Mouse (Mus musculus) left cerebral cortex, adult 2 months (tissue): ENCODE measurements around the gene Gnb3. TPM values are rescaled to one million over a fixed set of nuclear protein-coding genes. Genes with fewer than 3 reads are reported as not detected.
"Not testable (repeated sequence)": the region's sequence is repeated elsewhere in the genome, so short reads cannot be mapped to it uniquely, and the experiment has no call there.

Experiments used
- DNase-seq, 2 experiments: peaks; one replicate each; pipeline ENCODE4 v3.0.0; 2021 to 2022; ENCODE audit warnings: low spot score in 2 of 2, mixed read lengths in 1 of 2; ENCODE audit errors: extremely low spot score in 1 of 2
- H3K27ac ChIP-seq: fragments of 200-600 bp; 2 replicates; pipeline ENCODE4 v1.8.1; 2022
- H3K4me3 ChIP-seq: fragments of 200-600 bp; 2 replicates; pipeline ENCODE4 v1.8.1; 2022
- CTCF ChIP-seq: fragments of 200-600 bp; IDR thresholded peaks from 2 replicates; pipeline ENCODE4 v1.8.1; 2022; ENCODE audit warnings: antibody characterized with exemption, mild to moderate bottlenecking, moderate library complexity
- intact Hi-C: fragments of 180-260 bp; cut with DNase I; formaldehyde crosslinking; loops from one replicate; pipeline ENCODE4 v1.15.1; 2025
- total RNA-seq, 2 experiments: library from RNA; stranded (reverse); gene quantifications; 2 replicates each; pipeline ENCODE4 v1.2.3; 2021

Gnb3 gene
- total RNA-seq, 2 experiments from 2014 or later, result not detected

DNA sequence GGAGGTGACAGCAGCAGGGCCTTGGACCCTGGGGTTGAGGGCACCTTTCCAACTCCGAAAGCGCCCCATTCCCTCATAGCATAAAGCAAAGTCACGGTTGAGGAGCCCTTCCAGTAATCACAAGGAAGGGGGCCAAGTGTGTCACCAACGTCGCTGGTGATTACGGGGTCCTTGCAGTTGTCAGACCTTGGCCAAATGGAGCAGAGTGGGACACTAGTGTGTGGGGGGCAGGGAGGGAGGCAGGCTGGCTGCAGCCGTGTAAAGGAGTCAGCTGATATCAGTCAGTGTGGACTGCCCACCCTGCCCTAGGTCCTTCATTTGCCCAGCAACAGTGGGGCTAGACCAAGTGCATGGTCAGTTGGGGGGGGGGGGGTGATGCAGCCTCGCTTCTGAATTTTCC is 25.6 kb downstream of the Gnb3 start:
- peak overlapping the region; percentile 90 for H3K4me3 ChIP-seq
- H3K27ac ChIP-seq, result peak overlapping the region; percentile 95
- DNase-seq, result no peak
- TF ChIP-seq CTCF, result no peak
- intact Hi-C loops, result loop anchor here (1.0 kb wide), 1 partner anchor 14 kb away; no protein-coding TSS in a partner anchor

DNA sequence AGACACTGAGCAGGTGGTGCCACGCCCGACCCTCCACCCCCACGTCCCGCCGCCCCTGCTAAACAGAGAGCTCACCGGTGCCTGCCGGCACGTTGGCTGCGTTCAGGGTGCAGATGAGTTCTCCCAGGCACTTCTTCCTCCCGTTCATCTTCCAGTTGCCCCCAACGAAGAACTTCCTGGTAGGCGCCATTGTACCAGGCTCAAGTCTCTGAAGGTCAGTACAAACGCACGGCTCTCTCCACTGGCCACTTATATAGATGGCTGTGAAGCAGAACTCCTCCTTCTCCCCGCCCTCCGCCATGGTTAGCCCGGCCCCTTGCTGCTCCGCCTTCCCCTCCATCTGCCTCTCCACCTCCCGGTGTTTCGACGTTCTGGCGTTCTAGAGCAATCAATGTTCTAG is 26.1 kb downstream of the Gnb3 start, which contains the start of gene Tpi1:
Tpi1 (minus strand) TSS at position 364 of the 400 bp plus-strand sequence.
- intact Hi-C loops, result loop anchor here (1.0 kb wide), 1 partner anchor 14 kb away; no protein-coding TSS in a partner anchor
- Histone ChIP-seq H3K27ac (peak within 1 kb of the TSS; percentile 95), H3K4me3 (peak within 1 kb of the TSS; percentile 90)
- peak; percentile 85 to 89 for DNase-seq
- TF ChIP-seq CTCF, result no peak

DNA sequence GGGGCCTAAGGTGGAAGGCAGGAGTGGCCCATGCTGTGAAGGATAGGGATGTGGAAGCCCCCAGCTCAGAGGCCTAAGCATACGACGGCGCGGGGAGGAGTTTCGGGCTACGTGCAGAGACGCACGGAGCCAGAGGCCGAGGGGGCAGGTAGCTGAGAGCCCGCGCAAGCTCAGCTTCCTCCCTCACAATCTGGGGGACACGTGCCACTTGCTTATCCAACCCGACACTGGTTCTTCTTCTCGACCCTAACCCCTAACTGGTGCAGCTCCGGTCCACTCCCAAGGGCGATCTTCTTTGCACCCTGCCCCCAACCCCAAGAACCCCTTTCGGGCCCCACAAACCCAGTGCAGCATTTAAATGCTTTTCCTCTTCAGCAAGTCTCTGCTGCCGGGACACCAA is 26.6 kb downstream of the Gnb3 start:
- DNase-seq, result peak; percentile 70 to 74
- peak overlapping the region; percentile 95 for H3K27ac ChIP-seq
- intact Hi-C loops, result no loop called here
- peak overlapping the region; percentile 90 for H3K4me3 ChIP-seq
- no peak for TF ChIP-seq CTCF

DNA sequence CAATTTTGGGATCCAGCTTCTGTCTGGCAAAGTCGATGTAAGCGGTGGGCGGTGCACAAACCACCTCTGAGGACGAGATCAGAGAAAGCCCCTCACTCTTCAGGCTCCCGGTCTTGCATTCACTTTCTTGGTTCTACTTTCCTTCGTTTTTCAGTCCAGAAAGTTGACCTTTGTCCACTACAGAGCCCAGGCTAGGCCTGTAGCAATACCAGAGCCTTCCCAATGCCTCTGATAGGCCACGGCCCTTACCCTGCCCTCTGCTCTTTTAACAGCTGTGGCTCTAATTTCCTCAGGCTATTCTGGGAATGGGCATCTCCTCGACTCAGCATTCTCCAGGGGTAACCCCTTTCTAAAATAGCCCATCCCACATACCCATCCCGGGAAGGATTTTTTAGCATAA is 27.2 kb downstream of the Gnb3 start:
- DNase-seq, result no peak
- no peak for TF ChIP-seq CTCF
- Histone ChIP-seq H3K4me3 (peak overlapping the region; percentile 90), H3K27ac (peak overlapping the region; percentile 95)
- intact Hi-C loops, result no loop called here

DNA sequence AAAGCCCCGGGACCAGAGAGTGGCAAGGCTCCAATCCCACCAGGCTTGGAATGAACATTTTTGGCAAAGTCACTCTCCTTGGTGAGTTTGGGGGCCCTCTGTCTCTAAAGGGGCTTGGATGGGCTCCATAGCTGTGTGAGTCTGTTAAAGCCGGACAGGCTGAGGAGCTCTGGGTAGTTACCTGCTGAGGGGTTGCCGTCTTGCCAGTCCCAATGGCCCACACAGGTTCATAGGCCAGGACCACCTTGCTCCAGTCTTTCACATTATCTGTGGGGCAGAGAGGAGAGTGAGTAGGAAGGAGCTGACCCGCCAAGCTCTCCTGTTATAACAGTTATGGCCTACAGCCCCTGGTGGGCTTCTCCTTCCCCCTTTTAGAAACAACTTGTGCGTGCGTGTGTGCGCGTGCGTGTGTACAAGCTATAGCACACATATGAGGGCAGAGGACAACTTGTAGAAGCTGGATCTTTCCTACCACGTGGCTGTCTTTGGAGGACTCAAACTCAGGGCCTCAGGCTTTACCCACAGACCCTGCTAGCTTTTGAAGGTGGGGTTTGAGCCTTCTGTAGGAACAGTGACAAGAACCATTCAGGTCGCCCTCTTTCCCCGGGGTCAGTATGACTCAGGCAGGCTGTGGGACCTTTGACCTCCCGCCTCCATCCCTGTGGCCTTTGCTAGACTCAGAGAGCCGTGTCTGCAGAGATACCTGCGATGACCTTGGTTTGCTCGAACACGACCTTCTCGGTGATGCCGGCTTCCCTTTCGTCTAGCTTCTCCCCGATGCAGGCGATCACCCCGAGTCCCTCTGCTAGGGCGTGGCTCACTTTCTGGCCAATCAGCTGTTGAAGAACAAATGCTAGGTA is 28.1 kb downstream of the Gnb3 start:
- no peak for DNase-seq
- intact Hi-C loops, result no loop called here
- peak overlapping the region; percentile 90 for H3K4me3 ChIP-seq
- H3K27ac ChIP-seq, result no peak overlapping the region; the same call in 1 of the 2 replicates
- TF ChIP-seq CTCF, result no peak

DNA sequence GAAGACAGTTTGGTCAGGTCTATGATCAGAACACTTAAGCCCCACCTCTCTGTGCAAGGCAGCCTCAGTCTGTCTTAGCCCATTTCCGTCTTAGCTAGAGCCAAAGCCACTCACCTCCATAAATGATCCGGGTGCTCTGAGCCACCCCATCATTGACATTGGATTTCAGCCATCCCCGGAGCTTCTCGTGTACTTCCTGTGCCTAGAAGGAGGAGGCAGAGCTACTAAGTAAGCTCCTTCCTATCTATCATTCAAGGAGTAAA is 28.7 kb downstream of the Gnb3 start:
- DNase-seq, result no peak
- intact Hi-C loops, result no loop called here
- Histone ChIP-seq H3K27ac (no peak overlapping the region), H3K4me3 (no peak overlapping the region)
- no peak for TF ChIP-seq CTCF

DNA sequence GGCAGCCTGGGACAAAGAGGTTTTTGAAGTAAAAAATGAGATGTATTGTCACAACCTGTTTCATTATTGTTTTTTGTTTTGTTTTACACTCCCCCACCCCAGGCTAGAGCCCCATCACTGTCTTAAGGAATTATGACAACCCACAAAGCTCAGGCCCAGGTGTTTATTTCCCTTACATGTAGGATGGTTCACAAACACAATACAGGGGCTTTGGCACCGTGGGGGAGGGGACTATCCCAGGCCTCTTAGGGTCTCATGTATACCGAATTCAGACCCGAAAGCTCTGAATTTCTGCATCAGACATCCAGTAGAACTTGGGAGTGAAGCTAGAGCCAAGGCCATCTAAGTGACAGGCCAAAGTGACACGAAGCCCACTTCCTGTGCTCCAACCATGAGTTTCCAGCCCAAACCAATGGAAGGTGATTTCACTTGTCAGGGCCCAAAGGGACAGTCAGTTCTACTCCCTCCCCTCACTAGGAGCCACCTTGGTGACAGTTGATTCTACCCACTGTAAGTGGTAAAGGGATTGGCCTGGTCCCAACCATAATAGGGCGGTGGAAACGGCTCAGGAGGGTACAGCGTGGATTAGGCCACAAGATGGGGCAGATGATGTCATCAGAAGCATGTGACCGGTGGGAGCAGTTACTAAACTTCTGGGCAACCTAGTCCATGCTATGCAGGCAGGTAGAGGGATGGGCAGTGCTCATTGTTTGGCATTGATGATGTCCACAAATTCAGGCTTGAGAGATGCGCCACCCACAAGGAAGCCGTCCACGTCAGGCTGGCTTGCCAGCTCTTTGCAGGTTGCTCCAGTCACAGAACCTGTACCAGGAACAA is 29.3 kb downstream of the Gnb3 start:
- intact Hi-C loops, H3K27ac ChIP-seq, DNase-seq, H3K4me3 ChIP-seq: not testable (repeated sequence)

DNA sequence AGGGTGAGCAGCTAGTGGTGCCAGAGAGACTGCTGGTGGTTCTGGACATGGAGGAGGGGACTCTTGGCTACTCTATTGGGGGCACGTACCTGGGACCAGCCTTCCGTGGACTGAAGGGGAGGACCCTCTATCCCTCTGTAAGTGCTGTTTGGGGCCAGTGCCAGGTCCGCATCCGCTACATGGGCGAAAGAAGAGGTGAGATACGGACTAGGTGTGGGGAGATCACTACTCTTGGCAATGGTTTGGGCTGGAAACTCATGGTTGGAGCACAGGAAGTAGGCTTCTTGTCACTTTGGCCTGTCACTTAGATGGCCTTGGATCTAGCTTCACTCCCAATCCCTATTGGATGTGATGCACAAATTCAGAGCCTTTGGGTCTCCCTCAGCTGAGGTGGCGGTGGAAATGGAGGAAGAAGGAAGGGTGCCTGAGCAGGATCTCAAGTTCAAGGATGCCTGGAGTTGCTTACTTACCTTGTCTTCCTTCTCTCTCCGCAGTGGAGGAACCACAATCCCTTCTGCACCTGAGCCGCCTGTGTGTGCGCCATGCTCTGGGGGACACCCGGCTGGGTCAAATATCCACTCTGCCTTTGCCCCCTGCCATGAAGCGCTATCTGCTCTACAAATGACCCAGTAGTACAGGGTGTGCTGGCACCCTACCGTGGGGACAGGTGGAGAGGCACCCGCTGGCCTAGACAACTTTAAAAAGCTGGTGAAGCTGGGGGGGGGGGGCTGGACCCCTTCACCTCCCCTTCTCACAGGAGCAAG is 30.1 kb downstream of the Gnb3 start:
- Histone ChIP-seq H3K27ac (no peak overlapping the region), H3K4me3 (peak overlapping the region; percentile 53)
- DNase-seq, result no peak
- intact Hi-C loops, result loop anchor here (1.0 kb wide), 1 partner anchor 41 kb away; the partner anchor contains the start of gene Eno2
- no peak for TF ChIP-seq CTCF

DNA sequence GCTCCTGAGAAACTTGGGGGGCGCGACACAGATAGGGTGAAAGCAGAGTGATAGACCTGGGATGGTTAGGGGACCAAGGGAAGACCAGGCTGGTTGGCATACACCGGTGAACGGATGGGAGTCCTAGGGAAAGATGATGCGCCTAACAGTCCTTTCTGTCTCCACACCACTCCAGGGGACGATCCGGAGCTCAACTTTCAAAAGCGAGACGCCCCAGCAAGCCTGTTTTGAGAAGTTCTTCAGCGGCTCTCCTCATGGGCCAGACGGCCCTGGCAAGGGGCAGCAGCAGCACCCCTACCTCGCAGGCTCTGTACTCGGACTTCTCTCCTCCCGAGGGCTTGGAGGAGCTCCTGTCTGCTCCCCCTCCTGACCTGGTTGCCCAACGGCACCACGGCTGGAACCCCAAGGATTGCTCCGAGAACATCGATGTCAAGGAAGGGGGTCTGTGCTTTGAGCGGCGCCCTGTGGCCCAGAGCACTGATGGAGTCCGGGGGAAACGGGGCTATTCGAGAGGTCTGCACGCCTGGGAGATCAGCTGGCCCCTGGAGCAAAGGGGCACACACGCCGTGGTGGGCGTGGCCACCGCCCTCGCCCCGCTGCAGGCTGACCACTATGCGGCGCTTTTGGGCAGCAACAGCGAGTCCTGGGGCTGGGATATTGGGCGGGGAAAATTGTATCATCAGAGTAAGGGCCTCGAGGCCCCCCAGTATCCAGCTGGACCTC is 30.9 kb downstream of the Gnb3 start:
- Histone ChIP-seq H3K27ac (peak overlapping the region; percentile 73), H3K4me3 (peak overlapping the region; percentile 53)
- peak; percentile 65 to 70 for DNase-seq
- intact Hi-C loops, result loop anchor here (1.0 kb wide), 1 partner anchor 40 kb away; the partner anchor contains the start of gene Eno2
- peak; percentile 70 for TF ChIP-seq CTCF

DNA sequence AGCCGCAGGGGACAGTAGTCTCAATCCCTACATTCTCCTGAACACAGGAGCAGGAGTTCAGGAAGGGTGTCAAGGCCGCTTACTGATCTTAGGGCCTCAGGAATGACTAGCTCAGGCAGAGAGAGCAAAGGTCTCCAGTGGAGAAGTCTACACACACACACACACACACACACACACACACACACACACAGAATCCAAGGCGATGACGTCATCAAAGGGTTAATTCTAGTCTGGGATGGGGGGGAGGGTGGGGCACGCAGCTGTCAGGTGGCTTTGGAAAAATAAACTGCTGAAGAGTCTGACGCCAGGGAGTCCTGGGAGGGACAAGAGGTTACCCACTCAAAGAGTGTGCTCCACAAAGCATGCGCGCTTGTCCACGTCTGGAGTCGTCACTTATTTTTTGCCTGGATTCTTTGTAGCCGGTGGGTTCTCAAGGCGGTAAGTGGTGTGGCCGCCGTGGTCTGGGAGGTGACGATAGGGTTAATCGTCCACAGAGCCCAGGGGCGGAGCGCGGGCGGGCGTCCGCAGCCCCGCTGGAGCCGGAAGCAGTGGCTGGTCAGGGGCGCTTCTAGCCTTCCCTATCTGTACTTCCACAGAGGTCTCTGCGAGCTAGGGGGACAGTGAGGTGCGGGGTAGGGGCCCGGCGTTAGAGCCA is 31.6 kb downstream of the Gnb3 start, which contains the start of gene Spsb2:
Spsb2 (plus strand) TSS at position 304 of the 655 bp plus-strand sequence.
- intact Hi-C loops, result loop anchor here (1.0 kb wide), 1 partner anchor 39 kb away; the partner anchor contains the start of gene Eno2
- Histone ChIP-seq H3K4me3 (peak within 1 kb of the TSS; percentile 53), H3K27ac (peak within 1 kb of the TSS; percentile 98)
- TF ChIP-seq CTCF, result no peak
- DNase-seq, result peak in 1 of 2 experiments; percentile 44
